Mouse (Mus musculus): ENCODE measurements at regions not wholly inside any gene's neighbourhood (a gene's known extent, or its start where the extent isn't known, plus 50 kb on each side); places are given as distances from the start of the nearest gene placed in this dataset.

GRCm38 (mm10) chr1:35372751-35373150 lies 523.0 kb downstream of the Plekhb2 start:
- TF ChIP-seq CTCF (IDR thresholded peaks at IDR 0.05; ENCODE audit: borderline replicate concordance, control insufficient read depth, extremely low read depth, insufficient read depth, low read length, poor library complexity) (no peak), POLR2A (IDR thresholded peaks at IDR 0.05; ENCODE audit: control insufficient read depth, extremely low read depth, insufficient read depth, low read length, poor library complexity) (no peak)
